Mouse (Mus musculus): ENCODE results near the gene Gm47955.
"Not testable (repeated sequence)": the region's sequence is repeated elsewhere in the genome, so short reads cannot be mapped to it uniquely, and the experiment has no call there.

The Gm47955 gene

GRCm38 (mm10) chr1:82959870-82960385, at the start of gene Gm47955:
Gene Gm47955 (plus strand): TSS chr1:82960286.
- DNase-seq (ENCODE audit: low spot score in 2 of 2), result no peak

GRCm38 (mm10) chr1:82913025-82913424, 47.1 kb upstream of the Gm47955 start, which contains the start of gene A030005L19Rik:
Gene A030005L19Rik (plus strand): TSS chr1:82913325.
- no peak for DNase-seq (ENCODE audit: low spot score in 2 of 2)

GRCm38 (mm10) chr1:82913434-82913833, 46.7 kb upstream of the Gm47955 start:
- not testable (repeated sequence) for DNase-seq (ENCODE audit: low spot score in 2 of 2)

GRCm38 (mm10) chr1:82924650-82925049, 35.4 kb upstream of the Gm47955 start, which contains the start of gene A030014E15Rik:
Gene A030014E15Rik (plus strand): TSS chr1:82924917.
- DNase-seq (ENCODE audit: low spot score in 2 of 2), result no peak

GRCm38 (mm10) chr1:82930558-82930957, 29.5 kb upstream of the Gm47955 start:
- not testable (repeated sequence) for DNase-seq (ENCODE audit: low spot score in 2 of 2)

- not testable (repeated sequence) for DNase-seq (ENCODE audit: low spot score in 2 of 2)
These were observed 28.8 kb upstream of the Gm47955 start, which contains the start of gene Gm6217 for GRCm38 (mm10) chr1:82931326-82931725. Gene Gm6217 (minus strand): TSS chr1:82931399.

- no peak for DNase-seq (ENCODE audit: low spot score in 2 of 2)
These were observed 21.4 kb upstream of the Gm47955 start for GRCm38 (mm10) chr1:82938666-82939065.

GRCm38 (mm10) chr1:82942505-82942904, 17.6 kb upstream of the Gm47955 start:
- not testable (repeated sequence) for DNase-seq (ENCODE audit: low spot score in 2 of 2)

GRCm38 (mm10) chr1:82943295-82943694, 16.8 kb upstream of the Gm47955 start, which contains the start of gene A030003K21Rik:
Gene A030003K21Rik (minus strand): TSS chr1:82943388.
- not testable (repeated sequence) for DNase-seq (ENCODE audit: low spot score in 2 of 2)

- not testable (repeated sequence) for DNase-seq (ENCODE audit: low spot score in 2 of 2)
These were observed 14.1 kb upstream of the Gm47955 start for GRCm38 (mm10) chr1:82946029-82946428.

GRCm38 (mm10) chr1:82948601-82949000, 11.5 kb upstream of the Gm47955 start:
- no peak for DNase-seq (ENCODE audit: low spot score in 2 of 2)

- not testable (repeated sequence) for DNase-seq (ENCODE audit: low spot score in 2 of 2)
These were observed 4.2 kb upstream of the Gm47955 start, which contains the start of gene Gm7544 for GRCm38 (mm10) chr1:82955913-82956312. Gene Gm7544 (minus strand): TSS chr1:82956013.

- no peak for DNase-seq (ENCODE audit: low spot score in 2 of 2)
These were observed 6.3 kb downstream of the Gm47955 start for GRCm38 (mm10) chr1:82966413-82966812.

GRCm38 (mm10) chr1:82972046-82972445, 12.0 kb downstream of the Gm47955 start:
- DNase-seq (ENCODE audit: low spot score in 2 of 2), result no peak

- DNase-seq (ENCODE audit: low spot score in 2 of 2), result no peak
These were observed 13.2 kb downstream of the Gm47955 start for GRCm38 (mm10) chr1:82973244-82973643.

GRCm38 (mm10) chr1:82973901-82974300, 13.8 kb downstream of the Gm47955 start:
- no peak for DNase-seq (ENCODE audit: low spot score in 2 of 2)

- no peak for DNase-seq (ENCODE audit: low spot score in 2 of 2)
These were observed 14.3 kb downstream of the Gm47955 start for GRCm38 (mm10) chr1:82974342-82974741.

GRCm38 (mm10) chr1:82975750-82976149, 15.7 kb downstream of the Gm47955 start:
- no peak for DNase-seq (ENCODE audit: low spot score in 2 of 2)

- DNase-seq (ENCODE audit: low spot score in 2 of 2), result no peak
These were observed 17.8 kb downstream of the Gm47955 start for GRCm38 (mm10) chr1:82977840-82978239.

GRCm38 (mm10) chr1:82986738-82987137, 26.7 kb downstream of the Gm47955 start:
- no peak for DNase-seq (ENCODE audit: low spot score in 2 of 2)

- DNase-seq (ENCODE audit: low spot score in 2 of 2), result peak; percentile 54 to 62
These were observed 27.6 kb downstream of the Gm47955 start for GRCm38 (mm10) chr1:82987530-82988198.

- DNase-seq (ENCODE audit: low spot score in 2 of 2), result no peak
These were observed 31.0 kb downstream of the Gm47955 start for GRCm38 (mm10) chr1:82991062-82991461.

GRCm38 (mm10) chr1:82991596-82991995, 31.5 kb downstream of the Gm47955 start:
- DNase-seq (ENCODE audit: low spot score in 2 of 2), result no peak

Measured in right cerebral cortex, postnatal 10 days (tissue).